ENCODE assay signal across 23 mouse cellular contexts in the genomic region with DNA sequence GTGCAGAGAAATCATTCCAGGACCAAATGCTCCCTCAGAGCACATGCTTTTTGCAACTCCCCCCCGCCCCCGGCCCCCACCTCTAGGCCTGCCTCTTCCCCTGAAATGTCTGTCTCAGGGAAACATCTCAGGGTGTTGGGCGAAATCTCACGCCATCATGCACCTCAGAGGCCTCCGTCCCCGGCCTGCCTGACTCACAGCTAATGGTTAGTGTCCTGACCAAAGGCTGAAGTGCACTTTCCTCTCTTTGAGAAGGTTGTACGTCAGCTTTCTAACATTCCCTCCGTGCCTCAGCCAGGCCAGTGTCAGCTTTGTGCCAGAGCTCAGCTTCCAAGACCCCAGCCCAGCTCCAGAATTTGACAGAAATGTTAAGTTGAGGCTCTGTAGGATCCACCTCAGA.
"Had no signal": no experiment of that assay in that cellular context is flagged by ENCODE, and none has a peak within 500 bp of the region (broad histone marks: within the 10 kb centered on the region; RNA-seq: fewer than 3 reads in every experiment).

No protein-coding gene starts in this region.

- ATAC-seq: forebrain, postnatal 0 days; hindbrain, postnatal 0 days; liver, embryonic 12.5 days had no signal

- H3K4me1 ChIP-seq: liver, embryonic 12.5 days had no signal

- H3K27ac ChIP-seq: heart, adult 2 months; heart, embryonic 13.5 days; heart, embryonic 15.5 days; hindbrain, embryonic 13.5 days; hindbrain, embryonic 15.5 days; hindbrain, postnatal 0 days; kidney, embryonic 15.5 days; limb, embryonic 13.5 days; limb, embryonic 15.5 days; liver, embryonic 12.5 days; liver, embryonic 14.5 days had no signal

- H3K4me2 ChIP-seq: heart, embryonic 11.5 days; heart, embryonic 13.5 days; heart, embryonic 15.5 days; hindbrain, embryonic 13.5 days; hindbrain, embryonic 15.5 days; kidney, embryonic 15.5 days; limb, embryonic 13.5 days; limb, embryonic 15.5 days; liver, embryonic 12.5 days had no signal

- DNase-seq: forebrain, postnatal 0 days; gastrocnemius, postnatal 10 days; gastrocnemius, postnatal 25 days; heart, adult 11 months; heart, adult 2 months; heart, postnatal 14 days; heart, postnatal 36 days; kidney, adult 8-10 months; layer of hippocampus, adult 9-11 months; layer of hippocampus, postnatal 36 days; left cerebral cortex, postnatal 4 days; lung, adult 18-20 months had no signal

- H3K9me3 ChIP-seq: heart, embryonic 13.5 days; heart, embryonic 15.5 days; hindbrain, embryonic 13.5 days; hindbrain, embryonic 15.5 days; kidney, embryonic 15.5 days; limb, embryonic 13.5 days; limb, embryonic 15.5 days; liver, embryonic 12.5 days had no signal

- H3K4me3 ChIP-seq: heart, adult 2 months; heart, embryonic 13.5 days; heart, embryonic 15.5 days; hindbrain, embryonic 13.5 days; hindbrain, embryonic 15.5 days; kidney, embryonic 15.5 days; limb, embryonic 13.5 days; limb, embryonic 15.5 days; liver, embryonic 12.5 days had no signal

- H3K27me3 ChIP-seq: heart, embryonic 13.5 days; heart, embryonic 15.5 days; hindbrain, embryonic 13.5 days; hindbrain, embryonic 15.5 days; kidney, embryonic 15.5 days; limb, embryonic 13.5 days; limb, embryonic 15.5 days; liver, embryonic 12.5 days had no signal

- H3K9ac ChIP-seq: forebrain, postnatal 0 days; heart, embryonic 15.5 days; hindbrain, embryonic 13.5 days; hindbrain, embryonic 15.5 days; kidney, embryonic 15.5 days; limb, embryonic 13.5 days; limb, embryonic 15.5 days; liver, embryonic 12.5 days; liver, embryonic 14.5 days had no signal
